Mouse (Mus musculus) MN1 (cell line): ENCODE results near the gene Cyp51.
"Not testable (repeated sequence)": the region's sequence is repeated elsewhere in the genome, so short reads cannot be mapped to it uniquely, and the experiment has no call there.

Source experiments
- DNase-seq: peaks from one replicate; pipeline ENCODE4 v3.0.0-alpha.2; 2016; ENCODE audit warnings: low spot score

Cyp51 gene

DNA sequence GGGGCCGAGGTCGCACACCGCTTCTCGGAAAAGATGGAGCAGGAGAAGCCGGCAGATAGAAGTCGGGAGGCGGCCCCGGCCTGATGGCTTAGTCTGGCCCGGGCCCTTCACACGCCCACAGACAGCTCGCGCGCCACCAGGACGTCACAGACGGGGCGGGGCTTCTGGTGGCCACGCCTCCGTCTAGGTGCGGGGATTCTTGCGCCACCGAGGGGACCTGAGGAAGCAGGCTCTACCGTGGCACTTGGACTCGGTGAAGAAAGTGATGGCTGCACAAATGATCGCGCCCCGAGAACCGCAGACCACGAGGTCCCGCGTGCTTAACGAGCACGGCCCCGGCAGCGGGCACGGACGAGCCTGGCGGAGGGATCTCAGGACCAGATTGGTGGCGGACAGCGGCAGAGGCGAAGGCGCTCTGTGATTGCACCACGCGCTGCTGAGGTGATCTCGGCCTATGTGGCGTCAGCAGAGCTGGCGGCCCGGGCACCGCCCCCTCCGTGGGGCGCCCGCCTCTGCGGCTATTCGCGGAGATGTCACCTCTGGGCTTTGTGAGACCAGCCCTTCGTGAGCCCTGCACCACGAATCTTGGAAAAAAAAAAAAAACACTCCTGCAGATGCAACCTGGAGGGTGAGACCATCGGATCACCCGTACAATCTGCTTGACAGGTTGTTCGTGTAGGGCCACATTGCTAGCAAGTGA lies at the start of gene Cyp51:
Gene Cyp51, minus strand, starts transcription at position 406 of the 700 bp plus-strand sequence.
- DNase-seq = peak; percentile 97

DNA sequence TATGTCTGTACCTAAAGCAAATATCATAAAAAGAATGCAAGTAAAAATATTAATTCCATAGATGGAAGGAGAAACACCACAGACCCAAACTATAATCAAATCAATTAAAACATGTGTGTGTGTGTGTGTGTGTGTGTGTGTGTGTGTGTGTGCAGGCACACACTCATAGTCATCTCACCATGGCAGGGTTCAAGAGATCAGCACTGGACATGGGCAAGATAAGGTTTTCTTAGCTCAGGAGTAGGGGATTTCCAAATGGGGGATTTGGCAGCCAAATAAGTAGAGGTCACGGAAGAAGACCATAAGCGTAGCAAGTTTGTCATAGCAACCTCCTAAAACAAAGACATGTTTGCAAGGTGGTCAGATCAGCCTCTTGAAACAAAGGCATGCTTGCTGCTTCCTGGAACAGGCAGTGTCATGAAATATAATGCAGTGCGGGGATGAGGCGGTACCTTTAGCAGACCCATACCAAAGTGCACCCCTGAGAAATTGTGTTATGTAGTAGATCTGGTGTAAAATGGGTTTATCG lies 8.1 kb upstream of the Cyp51 start:
- no peak for DNase-seq

DNA sequence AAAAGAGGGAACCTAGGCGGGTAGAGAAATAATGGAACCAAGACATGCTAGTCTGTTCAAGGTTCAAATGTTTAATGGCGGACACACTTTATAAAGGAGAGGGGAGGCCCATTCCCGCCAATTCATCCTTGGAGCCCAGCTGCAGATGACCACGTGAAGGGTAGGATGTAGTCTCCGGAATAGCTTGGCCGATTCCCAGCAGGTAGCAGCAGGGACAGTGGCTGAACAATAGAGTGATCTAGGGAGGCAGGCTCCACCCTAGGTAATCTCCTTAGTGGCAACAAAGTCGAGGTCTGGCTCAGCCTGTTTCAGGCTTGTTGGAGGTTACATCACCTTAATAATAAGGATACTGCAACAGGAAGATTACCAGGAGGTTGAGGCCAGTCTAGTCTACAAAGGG lies 2.5 kb upstream of the Cyp51 start:
- DNase-seq = not testable (repeated sequence)

GRCm38 (mm10) chr5:4105651-4106186 lies 1.2 kb upstream of the Cyp51 start:
- peak; percentile 77 for DNase-seq

DNA sequence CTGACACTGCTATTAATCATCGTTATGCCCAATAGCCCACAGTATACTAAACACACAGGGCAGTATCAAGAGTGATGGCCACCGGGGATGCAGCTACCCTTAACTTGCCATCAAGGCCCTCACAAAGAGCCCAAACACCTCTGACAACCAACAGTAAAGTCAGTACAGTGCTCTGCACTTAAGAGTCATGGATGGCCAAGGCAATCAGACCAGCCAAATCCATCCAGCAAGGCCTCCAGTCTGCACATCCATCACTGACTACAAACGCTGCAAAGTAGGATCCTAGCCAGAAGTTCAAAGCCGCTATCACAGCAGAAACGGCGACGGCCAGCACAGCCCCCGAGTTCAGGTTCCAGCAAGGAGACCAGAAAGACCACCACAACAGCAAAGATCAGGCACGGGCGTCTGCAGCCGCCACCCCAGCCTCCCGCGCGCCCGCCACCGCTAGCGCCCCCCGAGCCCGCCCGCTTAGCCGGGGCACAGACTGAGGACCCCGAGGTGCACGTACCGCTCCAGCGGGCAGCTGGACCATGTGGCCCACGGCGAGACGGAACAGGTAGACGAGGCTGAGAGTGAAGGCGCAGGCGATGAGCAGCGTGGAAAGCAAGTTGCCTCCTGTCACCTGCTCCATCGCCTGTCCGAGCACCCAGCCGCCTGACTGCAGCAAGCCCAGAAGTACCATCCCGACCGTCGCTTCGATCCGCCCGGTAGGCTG lies 763 bp downstream of the Cyp51 start:
- no peak for DNase-seq

- DNase-seq = no peak
These were observed 2.8 kb downstream of the Cyp51 start for GRCm38 (mm10) chr5:4101770-4102169.

DNA sequence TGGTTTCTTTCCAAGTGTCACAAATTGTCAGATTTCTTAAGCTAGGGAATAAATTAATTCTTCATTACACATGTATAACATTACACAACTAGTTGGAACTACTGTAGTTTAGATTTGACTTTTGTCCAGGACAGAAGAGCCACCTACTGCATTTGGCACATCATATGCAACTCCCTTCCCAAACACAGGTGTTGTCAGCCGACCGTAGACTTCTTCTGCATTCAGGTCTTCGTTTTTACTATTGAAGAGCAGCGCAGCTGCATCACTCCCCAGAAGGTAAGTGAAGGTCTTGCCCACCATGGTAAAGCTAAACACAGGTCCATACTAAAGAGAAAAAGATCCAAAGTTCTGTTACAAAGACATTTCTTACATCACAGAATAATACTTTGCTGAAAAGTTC lies 3.5 kb downstream of the Cyp51 start:
- DNase-seq = no peak

DNA sequence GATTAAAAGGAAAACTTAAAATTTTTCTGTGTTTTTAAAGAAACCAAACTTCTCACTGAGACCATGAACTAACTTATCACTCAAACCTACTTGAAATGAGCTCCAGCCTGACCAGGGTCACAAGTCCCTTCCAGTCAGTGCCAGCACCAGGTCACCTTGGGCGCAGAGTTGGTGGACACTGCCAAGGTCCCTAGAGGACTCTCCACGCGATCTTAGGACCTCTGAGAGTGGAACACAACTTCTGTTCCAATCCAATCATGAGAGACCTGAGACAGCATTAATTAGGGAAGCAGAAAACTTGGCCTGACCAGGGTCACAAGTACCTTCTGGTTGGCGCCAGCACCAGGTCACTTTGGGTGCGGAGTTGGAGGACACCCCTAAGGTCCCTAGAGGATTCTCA lies 10.1 kb downstream of the Cyp51 start:
- no peak for DNase-seq

DNA sequence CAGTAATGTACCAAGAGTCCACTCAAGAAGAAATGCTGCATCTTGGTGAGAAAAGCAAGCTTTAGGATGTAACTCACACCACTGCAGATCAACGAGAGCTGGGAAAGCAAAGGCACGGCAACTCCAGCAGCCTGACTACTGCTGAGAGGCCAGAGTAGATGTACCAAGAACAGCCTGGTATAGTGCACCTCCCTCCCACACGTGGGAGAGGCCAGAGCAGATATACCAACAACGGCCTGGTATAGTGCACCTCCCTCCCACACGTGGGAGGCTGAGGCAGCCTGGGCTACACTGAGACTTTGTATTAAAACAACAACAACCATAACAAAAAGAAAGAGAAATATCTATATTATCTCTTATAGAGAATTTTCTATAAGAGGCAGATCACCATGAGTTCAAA lies 16.4 kb downstream of the Cyp51 start:
- DNase-seq = no peak

DNA sequence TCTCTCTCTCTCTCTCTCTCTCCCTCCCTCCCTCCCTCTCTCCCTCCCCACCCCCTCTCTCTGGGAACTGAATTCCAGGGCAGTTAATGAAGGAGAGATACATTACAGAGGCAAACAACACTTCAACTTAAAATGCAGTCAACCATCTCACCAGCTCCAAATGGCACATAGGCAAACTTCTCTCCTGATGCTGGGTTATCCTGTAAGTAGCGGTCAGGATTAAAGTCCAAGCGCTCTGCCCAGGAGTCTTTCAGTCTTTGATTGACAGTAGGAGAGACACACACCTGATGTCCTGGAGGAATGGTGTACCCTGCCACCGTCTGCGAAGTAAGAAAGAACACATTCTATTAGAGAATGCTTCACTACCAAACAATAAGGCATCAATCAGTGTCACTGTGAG lies 18.2 kb downstream of the Cyp51 start:
- DNase-seq = no peak

DNA sequence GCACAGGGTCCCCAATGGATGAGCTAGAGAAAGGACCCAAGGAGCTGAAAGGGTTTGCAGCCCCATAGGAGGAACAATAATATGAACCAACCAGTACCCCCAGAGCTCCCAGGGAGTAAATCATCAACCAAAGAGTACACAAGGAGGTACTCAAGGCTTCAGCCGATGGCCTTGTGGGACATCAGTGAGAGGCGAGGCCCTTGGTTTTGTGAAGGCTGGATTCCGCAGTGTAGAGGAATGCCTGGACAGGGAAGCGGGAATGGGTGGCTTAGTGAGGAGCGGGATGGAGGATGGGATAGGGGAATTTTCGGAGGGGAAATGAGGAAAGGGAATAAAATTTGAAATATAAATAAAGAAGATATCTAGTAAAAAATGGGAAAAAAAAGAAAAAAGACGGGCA lies 19.6 kb downstream of the Cyp51 start:
- DNase-seq = no peak

DNA sequence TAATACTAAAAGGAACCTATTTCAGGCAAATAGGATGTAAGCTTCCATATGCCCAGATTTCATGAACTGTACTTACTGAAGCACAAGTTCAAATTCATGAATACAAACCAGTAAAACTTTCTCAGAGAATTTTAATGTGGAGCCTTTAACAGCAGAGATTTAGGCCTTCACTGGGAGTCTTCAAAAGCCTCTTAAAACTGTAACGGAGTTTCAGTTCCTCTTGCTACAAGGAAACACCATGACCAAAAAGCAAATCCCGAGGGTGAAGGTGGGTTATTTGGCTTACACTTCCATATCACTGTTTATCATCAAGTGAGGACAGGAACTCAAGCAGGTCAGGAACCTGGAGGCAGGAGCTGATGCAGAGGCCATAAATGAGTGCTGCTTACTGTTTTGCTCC lies 23.0 kb downstream of the Cyp51 start:
- no peak for DNase-seq

DNA sequence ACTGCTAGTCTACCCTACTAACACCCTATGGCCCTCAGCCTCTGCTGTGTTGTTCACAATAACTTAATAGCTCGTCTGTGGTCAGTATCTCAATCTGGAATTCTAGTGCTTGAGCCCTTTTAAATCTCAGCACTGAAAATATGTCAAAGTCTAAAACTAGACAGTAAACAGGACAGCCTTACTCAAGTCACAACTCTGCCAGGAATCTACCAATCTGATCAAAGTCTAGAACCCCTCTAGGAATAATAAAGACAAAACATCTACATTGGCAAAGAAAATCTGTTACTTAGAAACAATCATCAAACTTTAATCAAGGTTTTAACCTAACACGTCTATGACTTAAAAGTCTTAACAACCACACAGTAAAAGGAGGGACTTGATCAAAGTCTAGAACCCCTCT lies 23.7 kb downstream of the Cyp51 start:
- DNase-seq = no peak

GRCm38 (mm10) chr5:4079086-4079485 lies 25.5 kb downstream of the Cyp51 start:
- DNase-seq = no peak

DNA sequence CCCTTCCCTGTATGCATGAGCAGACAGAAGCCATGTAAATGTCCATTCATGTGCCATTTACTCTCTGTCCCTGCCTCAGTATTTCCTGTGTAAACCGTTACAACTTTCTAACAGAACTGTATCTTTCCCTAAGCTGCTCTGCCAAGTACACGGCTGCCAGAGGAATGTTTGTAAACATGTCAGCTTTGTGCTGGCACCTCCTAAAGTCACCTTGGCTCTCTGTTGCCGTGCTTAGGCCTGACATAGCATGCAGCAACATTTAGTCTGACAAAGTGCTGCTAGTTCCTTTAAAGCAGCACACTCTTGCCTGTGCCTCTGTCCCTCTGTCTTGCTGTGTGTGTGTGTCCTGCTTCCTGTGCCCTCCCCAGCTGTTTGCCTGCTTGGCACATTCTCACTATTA lies 37.3 kb downstream of the Cyp51 start:
- DNase-seq = no peak

DNA sequence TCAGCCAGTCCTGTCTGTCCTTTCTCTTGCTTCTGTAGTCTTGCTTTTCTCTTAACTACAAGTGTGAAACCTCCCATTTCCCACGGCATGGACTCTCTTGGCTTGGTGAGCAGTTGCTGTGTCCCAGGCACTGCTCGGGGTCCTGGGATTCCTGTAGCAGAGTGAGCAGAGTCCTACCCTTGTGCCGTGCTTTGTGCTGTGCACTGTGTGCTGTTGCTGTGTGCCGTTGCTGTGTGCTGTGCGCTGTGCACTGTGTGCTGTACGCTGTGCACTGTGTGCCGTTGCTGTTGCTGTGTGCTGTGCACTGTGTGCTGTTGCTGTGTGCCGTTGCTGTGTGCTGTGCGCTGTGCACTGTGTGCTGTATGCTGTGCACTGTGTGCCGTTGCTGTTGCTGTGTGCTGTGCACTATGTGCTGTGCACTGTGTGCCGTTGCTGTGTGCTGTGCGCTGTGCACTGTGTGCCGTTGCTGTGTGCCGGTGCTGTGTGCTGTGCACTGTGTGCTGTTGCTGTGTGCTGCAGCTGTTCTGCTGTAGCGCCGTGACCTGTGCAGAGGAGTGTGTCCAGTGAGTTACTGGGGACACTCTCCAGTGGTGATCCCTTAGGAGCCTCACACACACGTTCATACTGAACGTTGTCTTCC lies 38.0 kb downstream of the Cyp51 start:
- DNase-seq = no peak

- DNase-seq = no peak
These were observed 44.2 kb downstream of the Cyp51 start for GRCm38 (mm10) chr5:4060313-4060712.

DNA sequence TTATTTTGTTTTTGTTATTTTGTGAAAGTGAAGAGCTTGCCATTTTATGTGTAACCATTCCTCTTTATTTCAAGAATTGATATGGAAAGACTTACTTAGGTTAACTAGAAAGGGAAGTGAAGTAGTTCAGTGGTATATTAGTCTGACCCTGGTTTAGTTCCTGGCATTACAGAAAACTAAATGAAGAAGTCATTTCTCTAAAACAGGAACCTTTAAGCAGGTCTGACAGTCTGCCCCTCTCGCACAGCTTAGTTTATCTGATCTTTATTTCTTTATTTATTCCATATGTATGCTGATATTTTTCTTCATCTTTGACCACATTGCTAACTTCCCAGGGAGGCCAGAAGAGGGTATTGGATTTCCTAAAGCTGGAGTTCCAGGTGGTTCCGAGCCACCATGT lies 63.6 kb downstream of the Cyp51 start:
- DNase-seq = no peak

DNA sequence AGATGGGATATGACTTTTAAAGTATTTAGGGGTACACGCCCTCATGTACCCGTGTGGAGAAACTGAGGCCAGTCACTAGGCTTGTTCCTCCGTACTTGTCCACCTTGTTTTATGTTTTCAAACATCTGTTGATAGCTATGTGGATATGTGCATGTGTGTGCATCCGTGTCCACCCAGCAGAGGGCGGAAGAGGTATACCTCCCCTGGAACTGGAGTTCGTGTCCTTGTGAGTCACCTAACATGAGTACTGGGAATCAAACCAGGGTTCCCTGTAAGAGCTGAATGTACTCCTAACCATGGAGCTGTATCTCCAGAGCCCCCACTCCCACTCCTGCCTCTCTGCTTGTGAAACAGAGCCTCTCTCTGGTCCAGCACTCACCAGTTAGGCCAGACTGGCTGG lies 64.2 kb downstream of the Cyp51 start:
- DNase-seq = no peak

- no peak for DNase-seq
These were observed 65.2 kb downstream of the Cyp51 start for GRCm38 (mm10) chr5:4039351-4039750.

- no peak for DNase-seq
These were observed 67.9 kb downstream of the Cyp51 start for GRCm38 (mm10) chr5:4036686-4037085.

DNA sequence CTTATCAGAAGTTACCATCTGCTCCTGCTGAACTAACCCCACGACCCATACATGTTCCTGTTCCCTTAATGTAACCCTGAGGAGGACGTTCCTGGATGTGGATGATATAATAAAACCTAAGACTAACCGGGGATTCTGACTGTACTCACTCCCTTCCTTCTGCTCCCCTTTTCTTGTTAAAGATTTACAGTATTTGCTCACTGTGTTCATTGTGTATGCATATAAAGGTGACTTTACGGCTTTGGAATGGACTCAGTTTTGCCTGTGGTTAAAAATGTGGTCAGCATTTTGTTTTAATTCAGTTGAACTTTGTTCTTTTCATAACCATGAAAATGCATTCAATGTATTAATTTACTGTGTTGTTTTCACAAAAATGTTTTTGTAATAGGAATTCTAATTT lies 72.7 kb downstream of the Cyp51 start:
- DNase-seq = no peak
